Mouse (Mus musculus) testis, adult 2 months (tissue): ENCODE measurements around the gene Htr2b.

Experiments used
- CTCF ChIP-seq: fragments of 200-500 bp; IDR thresholded peaks from 2 replicates; pipeline ENCODE4 v1.5.1; 2012; ENCODE audit warnings: low read depth, mild to moderate bottlenecking, inconsistent platforms, low read length, moderate library complexity; ENCODE audit not compliant: control insufficient read depth, insufficient read depth, insufficient replicate concordance
- POLR2A ChIP-seq: fragments of 200-500 bp; IDR thresholded peaks from 2 replicates; pipeline ENCODE4 v1.6.1; 2012; ENCODE audit warnings: low read depth, mild to moderate bottlenecking, inconsistent platforms, low read length, moderate library complexity; ENCODE audit not compliant: control insufficient read depth

DNA sequence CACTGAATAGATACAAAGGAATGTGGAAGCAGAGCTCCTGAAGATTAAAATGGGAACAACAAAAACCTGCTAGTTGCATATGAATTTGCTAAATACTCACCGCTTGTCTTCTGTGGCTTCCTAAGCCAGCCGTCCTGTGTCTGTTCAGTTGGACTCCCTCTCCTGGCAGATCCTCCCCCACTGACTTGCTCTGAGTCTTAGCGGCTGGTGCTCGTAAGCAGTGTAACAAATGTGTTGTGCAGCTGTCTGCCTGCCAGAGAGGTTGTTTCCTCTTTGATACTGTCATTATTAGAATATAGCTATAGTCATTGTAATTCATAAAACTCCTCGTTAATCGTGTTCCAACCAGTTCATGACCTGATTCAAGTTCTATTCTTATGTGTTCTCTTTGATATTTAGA is at the start of gene Htr2b:
- TF ChIP-seq CTCF (no peak), POLR2A (no peak)
